Mouse (Mus musculus): ENCODE measurements around the gene Tmem145. TPM values are rescaled to one million over a fixed set of nuclear protein-coding genes. Genes with fewer than 3 reads are reported as not detected.

The Tmem145 gene
- polyA plus RNA-seq, 1 experiment = 116 TPM

DNA sequence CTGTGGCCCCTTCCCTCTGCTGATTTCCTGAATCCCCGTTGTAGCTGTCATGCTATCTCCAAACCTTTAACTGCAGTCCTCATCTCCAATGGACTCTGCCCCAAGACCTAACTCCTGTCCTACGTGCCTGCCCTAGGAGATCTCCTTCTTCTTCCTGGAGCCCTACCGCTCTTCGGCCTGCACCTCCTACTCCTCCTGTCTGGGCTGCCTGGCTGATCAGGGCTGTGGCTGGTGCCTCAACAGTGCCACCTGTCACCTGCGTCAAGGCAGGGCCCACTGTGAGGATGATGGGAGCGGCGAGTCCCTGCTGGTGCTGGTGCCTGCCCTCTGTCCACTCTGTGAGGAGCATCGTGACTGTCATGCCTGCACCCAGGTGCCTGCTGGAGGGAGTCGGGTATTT, 33.4 kb downstream of the Tmem145 start:
- TF ChIP-seq CTCF (IDR thresholded peaks at IDR 0.05; ENCODE audit: extremely low read depth, insufficient read depth, low read length) = no peak
- TF ChIP-seq POLR2A (IDR thresholded peaks at IDR 0.05; ENCODE audit: extremely low read depth, insufficient read depth, low read length) = no peak
- peaks cover 7% of the 10 kb centered on the region for H3K4me1 ChIP-seq (ENCODE audit: control insufficient read depth, insufficient read depth, low read length)
- H3K27ac ChIP-seq (ENCODE audit: insufficient read depth, low read length) = no peak overlapping the region
- no peak overlapping the region for H3K4me3 ChIP-seq (ENCODE audit: insufficient read depth, low read length)

DNA sequence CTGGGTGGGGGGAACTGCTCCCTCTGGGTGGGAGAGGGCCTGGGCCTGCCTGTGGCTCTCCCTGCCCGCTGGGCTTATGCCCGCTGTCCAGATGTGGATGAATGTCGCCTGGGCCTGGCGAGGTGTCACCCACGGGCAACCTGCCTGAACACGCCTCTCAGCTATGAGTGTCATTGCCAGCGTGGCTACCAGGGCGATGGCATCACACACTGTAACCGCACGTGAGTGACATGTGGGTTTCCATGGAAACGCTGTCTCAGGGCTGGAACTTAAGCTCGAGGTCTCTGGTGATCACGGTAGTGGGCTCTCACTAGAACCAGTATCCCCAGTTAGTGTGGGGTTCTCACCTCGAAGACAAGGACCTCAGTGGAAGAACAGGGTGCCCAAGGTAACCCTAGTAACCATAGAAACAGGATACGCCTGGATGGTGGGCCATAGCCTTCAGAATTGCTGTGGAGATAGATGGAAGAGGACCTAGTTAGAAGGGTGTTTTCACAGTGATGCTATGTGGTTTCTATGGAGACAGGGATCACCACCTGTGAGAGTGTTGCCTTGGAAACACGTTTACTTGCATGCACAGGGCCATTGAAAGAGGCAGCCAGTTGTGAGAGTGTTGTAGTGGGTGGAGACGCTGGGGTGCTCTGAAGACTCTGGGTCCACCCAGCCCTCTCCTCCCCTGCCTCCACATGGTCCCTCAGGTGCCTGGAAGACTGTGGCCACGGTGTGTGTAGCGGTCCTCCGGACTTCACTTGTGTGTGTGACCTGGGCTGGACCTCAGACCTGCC, 35.3 kb downstream of the Tmem145 start:
- H3K4me1 ChIP-seq (ENCODE audit: control insufficient read depth, insufficient read depth, low read length) = peaks cover 7% of the 10 kb centered on the region
- TF ChIP-seq POLR2A (IDR thresholded peaks at IDR 0.05; ENCODE audit: extremely low read depth, insufficient read depth, low read length) (no peak), CTCF (IDR thresholded peaks at IDR 0.05; ENCODE audit: extremely low read depth, insufficient read depth, low read length) (no peak)
- H3K27ac ChIP-seq (ENCODE audit: insufficient read depth, low read length) = no peak overlapping the region
- H3K4me3 ChIP-seq (ENCODE audit: insufficient read depth, low read length) = no peak overlapping the region

DNA sequence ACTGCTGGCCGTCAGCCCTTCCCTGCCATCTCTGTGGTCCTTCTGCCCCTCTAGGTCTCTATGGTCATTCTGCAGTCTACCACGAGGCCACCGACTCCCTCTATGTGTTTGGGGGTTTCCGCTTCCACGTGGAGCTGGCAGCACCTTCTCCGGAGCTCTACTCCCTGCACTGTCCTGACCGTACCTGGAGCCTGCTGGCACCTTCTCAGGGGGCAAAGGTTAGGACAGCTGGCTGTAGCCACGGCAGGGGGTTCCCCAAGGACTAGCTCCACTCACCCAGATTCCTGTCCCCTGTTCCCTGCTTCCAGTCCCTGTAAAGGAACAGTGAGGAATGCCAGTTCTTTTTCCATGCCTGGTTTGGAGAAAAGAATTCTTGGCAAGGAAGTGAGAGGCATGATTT, 43.0 kb downstream of the Tmem145 start:
- Histone ChIP-seq H3K27ac (ENCODE audit: insufficient read depth, low read length) (no peak overlapping the region), H3K4me1 (ENCODE audit: control insufficient read depth, insufficient read depth, low read length) (no peaks in the 10 kb centered on the region), H3K4me3 (ENCODE audit: insufficient read depth, low read length) (no peak overlapping the region)
- TF ChIP-seq CTCF (IDR thresholded peaks at IDR 0.05; ENCODE audit: extremely low read depth, insufficient read depth, low read length) = no peak

DNA sequence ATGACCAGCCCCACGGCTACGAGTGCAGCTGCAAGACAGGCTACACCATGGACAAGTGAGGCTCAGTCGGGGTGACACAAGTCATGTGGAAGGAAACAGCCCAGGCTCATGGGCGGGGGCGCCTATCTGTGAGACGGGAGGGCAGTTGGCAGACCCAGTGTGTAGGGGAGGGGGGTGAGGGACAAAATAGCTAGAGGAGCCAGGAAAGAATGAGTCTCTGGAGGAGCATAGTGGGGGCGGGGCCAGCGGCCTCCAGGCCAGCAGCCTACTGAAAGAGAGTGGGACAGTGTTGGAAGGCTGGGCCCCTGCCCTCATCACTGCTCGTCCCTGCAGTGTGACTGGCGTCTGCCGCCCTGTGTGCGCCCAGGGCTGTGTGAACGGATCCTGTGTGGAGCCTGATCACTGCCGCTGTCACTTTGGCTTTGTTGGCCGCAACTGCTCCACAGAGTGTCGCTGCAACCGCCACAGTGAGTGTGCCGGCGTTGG, 52.9 kb downstream of the Tmem145 start:
- Histone ChIP-seq H3K4me3 (ENCODE audit: insufficient read depth, low read length) (no peak overlapping the region), H3K27ac (ENCODE audit: insufficient read depth, low read length) (no peak overlapping the region), H3K4me1 (ENCODE audit: control insufficient read depth, insufficient read depth, low read length) (no peaks in the 10 kb centered on the region)
- TF ChIP-seq POLR2A (IDR thresholded peaks at IDR 0.05; ENCODE audit: extremely low read depth, insufficient read depth, low read length) = no peak
- TF ChIP-seq CTCF (IDR thresholded peaks at IDR 0.05; ENCODE audit: extremely low read depth, insufficient read depth, low read length) = 0 out of 2 replicates have a peak, but pooled peaks have one; percentile 6

DNA sequence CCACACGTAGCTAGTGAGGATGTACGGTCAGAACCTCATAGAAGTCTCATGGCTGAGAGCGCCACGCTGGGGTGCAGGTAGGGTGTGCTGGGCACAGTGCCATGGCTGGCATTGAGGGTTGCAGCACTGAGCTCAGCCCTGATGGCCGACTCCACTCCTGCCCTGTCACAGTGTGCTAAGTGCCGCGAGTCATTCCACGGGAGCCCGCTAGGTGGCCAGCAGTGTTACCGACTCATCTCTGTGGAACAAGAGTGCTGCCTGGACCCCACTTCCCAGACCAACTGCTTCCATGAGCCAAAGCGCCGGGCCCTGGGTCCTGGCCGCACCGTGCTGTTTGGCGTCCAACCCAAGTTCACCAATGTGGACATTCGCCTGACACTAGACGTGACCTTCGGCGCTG, 57.2 kb downstream of the Tmem145 start:
- Histone ChIP-seq H3K27ac (ENCODE audit: insufficient read depth, low read length) (no peak overlapping the region), H3K4me3 (ENCODE audit: insufficient read depth, low read length) (no peak overlapping the region), H3K4me1 (ENCODE audit: control insufficient read depth, insufficient read depth, low read length) (no peaks in the 10 kb centered on the region)
- TF ChIP-seq CTCF (IDR thresholded peaks at IDR 0.05; ENCODE audit: extremely low read depth, insufficient read depth, low read length) = no peak
- no peak for TF ChIP-seq POLR2A (IDR thresholded peaks at IDR 0.05; ENCODE audit: extremely low read depth, insufficient read depth, low read length)

DNA sequence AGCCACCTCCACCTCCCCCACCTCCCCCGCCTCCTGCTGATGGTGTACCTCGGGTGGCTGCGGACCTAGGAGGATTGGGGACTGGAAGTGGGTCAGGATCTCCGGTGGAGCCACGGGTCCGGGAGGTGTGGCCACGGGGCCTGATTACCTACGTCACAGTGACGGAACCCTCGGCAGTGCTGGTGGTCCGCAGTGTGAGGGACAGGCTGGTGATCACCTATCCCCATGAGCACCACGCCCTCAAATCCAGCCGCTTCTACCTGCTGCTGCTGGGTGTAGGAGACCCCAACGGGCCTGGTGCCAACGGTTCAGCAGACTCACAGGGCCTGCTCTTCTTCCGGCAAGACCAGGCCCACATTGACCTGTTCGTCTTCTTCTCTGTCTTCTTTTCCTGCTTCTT, 57.7 kb downstream of the Tmem145 start:
- Histone ChIP-seq H3K27ac (ENCODE audit: insufficient read depth, low read length) (no peak overlapping the region), H3K4me1 (ENCODE audit: control insufficient read depth, insufficient read depth, low read length) (0 out of 2 replicates have a peak, but pooled peaks cover under 1% of the 10 kb centered on the region), H3K4me3 (ENCODE audit: insufficient read depth, low read length) (no peak overlapping the region)
- TF ChIP-seq CTCF (IDR thresholded peaks at IDR 0.05; ENCODE audit: extremely low read depth, insufficient read depth, low read length) = no peak
- TF ChIP-seq POLR2A (IDR thresholded peaks at IDR 0.05; ENCODE audit: extremely low read depth, insufficient read depth, low read length) = no peak

Other genes starting within 250 kb of the Tmem145 start
- 191 and 201 TPM in 2 replicates for gene Grik5, start 233.8 kb upstream of the Tmem145 start, polyA plus RNA-seq (2012; rRNA removed)
- gene Zfp574, start 233.5 kb upstream of the Tmem145 start, polyA plus RNA-seq (2012; rRNA removed) = 36.6 and 39.2 TPM in 2 replicates
- gene Pou2f2, start 126.4 kb upstream of the Tmem145 start, polyA plus RNA-seq (2012; rRNA removed) = 10.5 and 10.7 TPM in 2 replicates
- 22.7 and 25.7 TPM in 2 replicates for gene Dedd2, start 85.5 kb upstream of the Tmem145 start, polyA plus RNA-seq (2012; rRNA removed)
- 7.4 and 8.0 TPM in 2 replicates for gene Zfp526, start 84.7 kb upstream of the Tmem145 start, polyA plus RNA-seq (2012; rRNA removed)
- gene Gsk3a, start 68.3 kb upstream of the Tmem145 start, polyA plus RNA-seq (2012; rRNA removed) = 287 and 292 TPM in 2 replicates
- 47.2 and 48.6 TPM in 2 replicates for gene Erf, start 55.3 kb upstream of the Tmem145 start, polyA plus RNA-seq (2012; rRNA removed)
- 89.6 and 94.1 TPM in 2 replicates for gene Cic, start 38.4 kb upstream of the Tmem145 start, polyA plus RNA-seq (2012; rRNA removed)
- gene Pafah1b3, start 8.1 kb upstream of the Tmem145 start, polyA plus RNA-seq (2012; rRNA removed) = 20.5 and 24.5 TPM in 2 replicates
- 0.08 and 0.13 TPM in 2 replicates for gene Prr19, start 4.7 kb upstream of the Tmem145 start, polyA plus RNA-seq (2012; rRNA removed)
- 69.3 and 75.7 TPM in 2 replicates for gene Megf8, start 11.1 kb downstream of the Tmem145 start, polyA plus RNA-seq (2012; rRNA removed)
- gene Cnfn, start 63.6 kb downstream of the Tmem145 start, polyA plus RNA-seq (2012; rRNA removed) = not detected in 2 replicates
- gene Lipe, start 92.6 kb downstream of the Tmem145 start, polyA plus RNA-seq (2012; rRNA removed) = 8.0 and 9.1 TPM in 2 replicates
- gene Cxcl17, start 106.8 kb downstream of the Tmem145 start, polyA plus RNA-seq (2012; rRNA removed) = not detected in 2 replicates
- gene Ceacam1, start 171.5 kb downstream of the Tmem145 start, polyA plus RNA-seq (2012; rRNA removed) = 4.7 and 5.1 TPM in 2 replicates
- gene Ceacam2, start 233.8 kb downstream of the Tmem145 start, polyA plus RNA-seq (2012; rRNA removed) = 0.27 and 0.38 TPM in 2 replicates